Mouse (Mus musculus): Measurements from ENCODE around the gene Lrrc4c. TPM values are rescaled to one million over a fixed set of nuclear protein-coding genes. Genes with fewer than 3 reads are reported as not detected.

The Lrrc4c gene
- polyA plus RNA-seq, 1 experiment, result 0.06 TPM

DNA sequence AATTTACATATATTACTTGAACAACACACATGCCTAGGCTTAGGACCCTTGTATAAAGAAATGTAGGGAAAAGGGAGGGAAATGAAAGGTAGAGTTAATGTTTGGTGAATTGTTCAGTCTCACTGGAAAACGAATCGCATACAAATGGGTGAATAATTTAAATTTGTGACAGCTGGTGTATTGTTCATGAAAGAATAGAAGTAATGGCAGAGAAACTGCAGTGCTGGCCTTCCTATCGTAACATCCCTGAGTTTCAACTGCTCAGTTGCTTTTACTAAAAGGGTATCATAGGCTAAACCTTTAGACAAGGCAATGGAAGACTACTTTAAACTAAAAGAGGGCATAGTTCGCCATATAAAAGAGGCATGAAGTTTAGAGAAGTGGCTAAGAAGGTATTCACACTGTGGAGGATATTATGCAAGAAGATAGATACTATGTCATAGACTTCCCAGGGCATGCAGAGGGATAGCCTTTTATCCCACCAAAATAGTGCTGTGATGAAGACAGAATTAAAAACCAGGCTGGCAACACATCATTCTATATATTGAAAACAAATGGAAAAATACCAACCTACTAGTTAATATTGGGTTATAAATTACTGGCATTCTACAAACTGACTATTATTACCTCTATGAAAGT, 879.1 kb downstream of the Lrrc4c start:
- no peak for TF ChIP-seq POLR2A (IDR thresholded peaks at IDR 0.05; ENCODE audit: control insufficient read depth, low read depth, low read length)
- no peak for TF ChIP-seq CTCF (IDR thresholded peaks at IDR 0.05; ENCODE audit: control insufficient read depth, insufficient read depth, insufficient replicate concordance, low read depth, low read length)
- H3K27ac ChIP-seq (ENCODE audit: control insufficient read depth, insufficient read depth, low read depth, low read length), result no peak overlapping the region
- H3K36me3 ChIP-seq (ENCODE audit: control insufficient read depth, insufficient read depth, low read length), result no peaks in the 10 kb centered on the region
- no peak overlapping the region for H3K4me3 ChIP-seq (ENCODE audit: control insufficient read depth, low read depth, low read length)
- no peaks in the 10 kb centered on the region for H3K4me1 ChIP-seq (ENCODE audit: control insufficient read depth, insufficient read depth, low read length)
- H3K27me3 ChIP-seq (ENCODE audit: control insufficient read depth, insufficient read depth, low read length), result no peaks in the 10 kb centered on the region

GRCm38 (mm10) chr2:97232966-97233365, 915.0 kb downstream of the Lrrc4c start:
- Histone ChIP-seq H3K4me1 (ENCODE audit: control insufficient read depth, insufficient read depth, low read length) (no peaks in the 10 kb centered on the region), H3K36me3 (ENCODE audit: control insufficient read depth, insufficient read depth, low read length) (no peaks in the 10 kb centered on the region), H3K27me3 (ENCODE audit: control insufficient read depth, insufficient read depth, low read length) (no peaks in the 10 kb centered on the region), H3K4me3 (ENCODE audit: control insufficient read depth, low read depth, low read length) (no peak overlapping the region), H3K27ac (ENCODE audit: control insufficient read depth, insufficient read depth, low read depth, low read length) (no peak overlapping the region)
- no peak for TF ChIP-seq CTCF (IDR thresholded peaks at IDR 0.05; ENCODE audit: control insufficient read depth, insufficient read depth, insufficient replicate concordance, low read depth, low read length)
- TF ChIP-seq POLR2A (IDR thresholded peaks at IDR 0.05; ENCODE audit: control insufficient read depth, low read depth, low read length), result no peak

GRCm38 (mm10) chr2:97234074-97234473, 916.1 kb downstream of the Lrrc4c start:
- H3K36me3 ChIP-seq (ENCODE audit: control insufficient read depth, insufficient read depth, low read length), result no peaks in the 10 kb centered on the region
- no peak overlapping the region for H3K4me3 ChIP-seq (ENCODE audit: control insufficient read depth, low read depth, low read length)
- H3K27me3 ChIP-seq (ENCODE audit: control insufficient read depth, insufficient read depth, low read length), result no peaks in the 10 kb centered on the region
- TF ChIP-seq POLR2A (IDR thresholded peaks at IDR 0.05; ENCODE audit: control insufficient read depth, low read depth, low read length) (no peak), CTCF (IDR thresholded peaks at IDR 0.05; ENCODE audit: control insufficient read depth, insufficient read depth, insufficient replicate concordance, low read depth, low read length) (no peak)
- no peaks in the 10 kb centered on the region for H3K4me1 ChIP-seq (ENCODE audit: control insufficient read depth, insufficient read depth, low read length)
- no peak overlapping the region for H3K27ac ChIP-seq (ENCODE audit: control insufficient read depth, insufficient read depth, low read depth, low read length)

GRCm38 (mm10) chr2:97274651-97275050, 956.7 kb downstream of the Lrrc4c start:
- no peaks in the 10 kb centered on the region for H3K36me3 ChIP-seq (ENCODE audit: control insufficient read depth, insufficient read depth, low read length)
- no peak overlapping the region for H3K27ac ChIP-seq (ENCODE audit: control insufficient read depth, insufficient read depth, low read depth, low read length)
- no peaks in the 10 kb centered on the region for H3K4me1 ChIP-seq (ENCODE audit: control insufficient read depth, insufficient read depth, low read length)
- TF ChIP-seq POLR2A (IDR thresholded peaks at IDR 0.05; ENCODE audit: control insufficient read depth, low read depth, low read length) (no peak), CTCF (IDR thresholded peaks at IDR 0.05; ENCODE audit: control insufficient read depth, insufficient read depth, insufficient replicate concordance, low read depth, low read length) (no peak)
- no peaks in the 10 kb centered on the region for H3K27me3 ChIP-seq (ENCODE audit: control insufficient read depth, insufficient read depth, low read length)
- H3K4me3 ChIP-seq (ENCODE audit: control insufficient read depth, low read depth, low read length), result no peak overlapping the region

DNA sequence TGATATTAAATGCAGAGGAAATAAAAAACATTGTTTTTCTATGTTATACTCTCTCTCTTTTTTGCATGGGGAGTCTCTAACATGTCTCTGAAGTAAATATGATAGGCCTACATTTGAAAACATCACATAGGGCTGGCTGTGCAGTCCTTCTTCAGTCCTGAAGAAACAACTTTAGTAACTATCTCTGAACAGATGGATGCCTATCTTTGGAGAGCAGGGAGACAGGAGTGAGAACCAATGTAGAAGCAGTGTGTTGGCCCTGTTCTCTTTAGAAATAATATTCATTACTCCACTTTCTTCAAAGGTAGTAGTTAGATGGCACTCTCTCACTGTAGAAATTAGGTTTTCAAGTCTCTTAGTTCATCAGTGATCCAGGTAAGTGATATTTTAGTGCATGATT, 967.0 kb downstream of the Lrrc4c start:
- Histone ChIP-seq H3K27me3 (ENCODE audit: control insufficient read depth, insufficient read depth, low read length) (no peaks in the 10 kb centered on the region), H3K4me3 (ENCODE audit: control insufficient read depth, low read depth, low read length) (no peak overlapping the region), H3K4me1 (ENCODE audit: control insufficient read depth, insufficient read depth, low read length) (no peaks in the 10 kb centered on the region), H3K27ac (ENCODE audit: control insufficient read depth, insufficient read depth, low read depth, low read length) (no peak overlapping the region), H3K36me3 (ENCODE audit: control insufficient read depth, insufficient read depth, low read length) (no peaks in the 10 kb centered on the region)
- no peak for TF ChIP-seq CTCF (IDR thresholded peaks at IDR 0.05; ENCODE audit: control insufficient read depth, insufficient read depth, insufficient replicate concordance, low read depth, low read length)
- no peak for TF ChIP-seq POLR2A (IDR thresholded peaks at IDR 0.05; ENCODE audit: control insufficient read depth, low read depth, low read length)

DNA sequence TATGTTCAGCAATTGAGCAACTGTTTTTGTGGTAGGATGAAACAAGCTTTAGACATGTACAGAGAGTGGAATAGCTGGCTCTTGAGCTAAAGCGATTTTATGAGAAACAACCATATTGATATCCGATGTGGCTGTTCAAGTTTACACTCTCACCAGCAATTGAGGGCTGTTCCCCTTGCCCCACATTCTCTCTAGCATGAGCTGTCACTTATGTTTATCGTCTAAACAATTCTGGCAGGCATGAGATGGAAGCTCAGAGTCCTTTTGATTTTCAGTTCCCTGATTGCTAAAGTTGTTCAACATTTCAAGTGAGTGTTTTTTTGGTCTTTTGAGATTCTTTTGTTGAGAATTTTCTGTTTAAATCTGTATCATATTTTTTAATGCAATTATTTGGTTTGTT, 976.2 kb downstream of the Lrrc4c start:
- no peak overlapping the region for H3K4me3 ChIP-seq (ENCODE audit: control insufficient read depth, low read depth, low read length)
- H3K27ac ChIP-seq (ENCODE audit: control insufficient read depth, insufficient read depth, low read depth, low read length), result no peak overlapping the region
- TF ChIP-seq CTCF (IDR thresholded peaks at IDR 0.05; ENCODE audit: control insufficient read depth, insufficient read depth, insufficient replicate concordance, low read depth, low read length) (no peak), POLR2A (IDR thresholded peaks at IDR 0.05; ENCODE audit: control insufficient read depth, low read depth, low read length) (no peak)
- no peaks in the 10 kb centered on the region for H3K4me1 ChIP-seq (ENCODE audit: control insufficient read depth, insufficient read depth, low read length)
- no peaks in the 10 kb centered on the region for H3K27me3 ChIP-seq (ENCODE audit: control insufficient read depth, insufficient read depth, low read length)
- no peaks in the 10 kb centered on the region for H3K36me3 ChIP-seq (ENCODE audit: control insufficient read depth, insufficient read depth, low read length)

DNA sequence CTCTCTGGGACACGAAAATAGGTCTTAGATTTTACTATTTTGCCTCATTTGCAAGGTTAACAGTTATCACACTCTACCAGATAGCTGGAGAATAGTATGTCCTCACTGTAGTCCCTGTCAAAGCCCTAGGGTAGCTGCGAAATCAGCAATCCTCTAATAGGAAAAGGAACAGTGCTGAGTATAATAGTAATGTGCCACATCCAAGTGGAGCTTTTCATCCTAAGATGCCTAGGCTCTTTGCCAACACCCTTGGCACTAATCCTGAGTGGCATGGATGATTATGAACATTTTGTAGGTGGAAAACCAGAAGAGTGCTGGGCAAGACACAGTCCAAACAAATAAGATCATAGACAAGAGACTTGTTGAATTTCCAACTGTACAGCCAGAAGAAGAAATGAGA, 981.7 kb downstream of the Lrrc4c start:
- no peak for TF ChIP-seq POLR2A (IDR thresholded peaks at IDR 0.05; ENCODE audit: control insufficient read depth, low read depth, low read length)
- no peak for TF ChIP-seq CTCF (IDR thresholded peaks at IDR 0.05; ENCODE audit: control insufficient read depth, insufficient read depth, insufficient replicate concordance, low read depth, low read length)
- no peaks in the 10 kb centered on the region for H3K4me1 ChIP-seq (ENCODE audit: control insufficient read depth, insufficient read depth, low read length)

More for the DNA sequence above, 981.7 kb downstream of the Lrrc4c start:
- H3K36me3 ChIP-seq (ENCODE audit: control insufficient read depth, insufficient read depth, low read length), result no peaks in the 10 kb centered on the region
- no peaks in the 10 kb centered on the region for H3K27me3 ChIP-seq (ENCODE audit: control insufficient read depth, insufficient read depth, low read length)
- no peak overlapping the region for H3K4me3 ChIP-seq (ENCODE audit: control insufficient read depth, low read depth, low read length)
- H3K27ac ChIP-seq (ENCODE audit: control insufficient read depth, insufficient read depth, low read depth, low read length), result no peak overlapping the region
